Mouse (Mus musculus) megakaryocyte, embryonic 14.5 days (primary cell): ENCODE measurements at regions not wholly inside any gene's neighbourhood (a gene's known extent, or its start where the extent isn't known, plus 50 kb on each side); places are given as distances from the start of the nearest gene placed in this dataset.

Experiments
- FLI1 ChIP-seq: IDR thresholded peaks from 2 replicates; pipeline ENCODE4 v1.6.1; 2012; ENCODE audit warnings: low read length, inconsistent platforms, mixed read lengths
- GATA1 ChIP-seq: IDR thresholded peaks from 3 replicates; pipeline ENCODE4 v1.6.1; 2012; ENCODE audit warnings: mixed read lengths, low read length, inconsistent platforms, borderline replicate concordance

GRCm38 (mm10) chr17:83039563-83039962, 175.5 kb upstream of the Pkdcc start:
- no peak for TF ChIP-seq GATA1
- no peak for TF ChIP-seq FLI1
